Mouse (Mus musculus): ENCODE measurements around the gene Ctdspl. TPM values are rescaled to one million over a fixed set of nuclear protein-coding genes. Genes with fewer than 3 reads are reported as not detected.

Gene Ctdspl
- polyA plus RNA-seq, 1 experiment from 2014 or later, result 2.7 TPM

- H3K36me3 ChIP-seq, result no peaks in the 10 kb centered on the region
- WGBS (ENCODE audit: insufficient replicate concordance), result 43% methylated on average over 12 of the region's 12 CpGs
- no peak for ATAC-seq (ENCODE audit: low read depth)
- H3K9ac ChIP-seq, result no peak overlapping the region
- H3K9me3 ChIP-seq (replicated peaks), result no peaks in the 10 kb centered on the region
- H3K4me3 ChIP-seq (replicated peaks), result no peak overlapping the region
- H3K27ac ChIP-seq, result no peak overlapping the region
- H3K27me3 ChIP-seq, result peaks cover 3% of the 10 kb centered on the region; the same call in 1 of the 2 replicates
- no peak overlapping the region for H3K4me2 ChIP-seq
- H3K4me1 ChIP-seq (replicated peaks), result peaks cover 22% of the 10 kb centered on the region
- peak; percentile 25 for DNase-seq
Measured at GRCm38 (mm10) chr9:118920798-118921515, 5.3 kb upstream of the Ctdspl start.

GRCm38 (mm10) chr9:118921926-118922325, 4.3 kb upstream of the Ctdspl start:
- H3K4me2 ChIP-seq, result no peak overlapping the region
- H3K9ac ChIP-seq, result no peak overlapping the region
- DNase-seq (no peak), ATAC-seq (ENCODE audit: low read depth) (no peak)
- no peak overlapping the region for H3K4me3 ChIP-seq (replicated peaks)
- no peaks in the 10 kb centered on the region for H3K9me3 ChIP-seq (replicated peaks)
- H3K36me3 ChIP-seq, result no peaks in the 10 kb centered on the region
- H3K4me1 ChIP-seq (replicated peaks), result peaks cover 27% of the 10 kb centered on the region
- WGBS (ENCODE audit: insufficient replicate concordance), result 39% methylated on average over 2 of the region's 3 CpGs
- H3K27ac ChIP-seq, result no peak overlapping the region
- H3K27me3 ChIP-seq, result peaks cover 3% of the 10 kb centered on the region; the same call in 1 of the 2 replicates

DNA sequence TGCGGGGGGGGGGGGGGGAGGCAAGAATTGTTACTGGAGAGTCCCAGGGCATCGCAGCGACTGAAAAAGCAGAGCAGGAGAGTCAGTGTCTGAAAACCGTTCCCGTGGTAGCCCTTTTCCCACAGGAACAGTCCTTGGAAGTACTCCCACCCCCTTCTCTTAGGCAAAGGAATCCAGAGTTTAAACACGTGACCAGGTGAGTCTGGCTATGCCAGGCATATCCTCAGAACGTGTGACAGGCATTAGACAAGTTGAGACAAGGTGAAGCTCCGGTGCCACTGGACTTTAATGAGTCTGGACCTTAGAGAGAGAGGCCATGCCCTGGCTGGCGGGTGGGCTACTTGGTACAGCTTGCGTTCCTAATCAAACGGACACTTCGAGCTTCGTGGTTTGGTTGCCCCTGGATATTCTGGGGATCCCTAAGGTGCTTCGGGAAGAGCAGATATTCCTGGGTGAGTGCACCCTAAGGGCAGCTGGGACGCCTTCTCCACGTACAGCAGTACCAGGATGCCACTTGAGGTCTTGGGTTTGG, 1.6 kb upstream of the Ctdspl start:
- Histone ChIP-seq H3K27ac (no peak overlapping the region), H3K4me3 (replicated peaks) (peak overlapping the region; percentile 78), H3K9ac (peak overlapping the region; percentile 85), H3K27me3 (peaks cover 3% of the 10 kb centered on the region; the same call in 1 of the 2 replicates), H3K36me3 (no peaks in the 10 kb centered on the region), H3K4me1 (replicated peaks) (peaks cover 49% of the 10 kb centered on the region), H3K4me2 (peak overlapping the region; percentile 99), H3K9me3 (replicated peaks) (no peaks in the 10 kb centered on the region)
- WGBS (ENCODE audit: insufficient replicate concordance), result 24% methylated on average over 16 of the region's 16 CpGs
- no peak for DNase-seq
- ATAC-seq (ENCODE audit: low read depth), result 0 out of 2 replicates have a peak, but pooled peaks have one; percentile 0

DNA sequence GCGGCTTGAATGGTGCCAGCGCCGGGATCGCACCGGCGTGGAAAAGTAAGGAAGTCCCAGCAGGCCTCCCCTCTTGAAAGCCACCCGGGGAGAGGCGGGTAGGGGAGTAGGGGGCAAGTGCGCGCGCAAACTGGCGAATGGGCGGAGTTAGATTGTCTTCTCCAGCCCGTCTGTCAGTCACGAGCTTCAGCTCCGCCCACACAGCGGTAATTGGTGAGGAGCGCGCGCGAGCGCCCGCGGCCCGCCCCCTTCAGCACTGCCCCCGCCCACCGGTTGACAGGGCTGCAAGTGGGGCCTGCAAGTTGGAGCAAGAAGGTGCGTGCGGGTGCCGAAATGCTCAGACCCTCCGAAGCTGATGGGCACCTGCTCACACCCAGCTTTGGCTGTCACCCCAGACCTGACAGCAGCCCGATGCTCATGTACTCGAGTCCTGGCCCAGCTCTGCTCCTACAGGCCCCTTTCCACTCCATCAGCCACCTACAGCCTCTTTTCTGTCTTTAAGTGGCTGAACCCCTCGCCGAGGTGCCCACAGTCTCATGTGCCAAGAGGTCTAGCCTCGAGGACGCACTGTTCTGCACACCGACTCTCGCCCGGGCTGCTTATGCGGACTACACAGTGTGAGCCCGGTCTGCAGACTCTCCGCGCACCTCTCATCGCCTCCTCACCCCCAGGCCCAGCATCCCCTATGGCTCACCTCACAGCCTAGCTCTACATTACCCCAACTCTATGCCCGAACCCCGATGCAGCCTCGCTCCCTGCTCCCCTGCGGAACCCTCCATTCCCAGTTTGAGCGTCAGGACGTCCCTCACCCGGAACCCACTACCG, 755 bp upstream of the Ctdspl start:
- Histone ChIP-seq H3K9ac (peak overlapping the region; percentile 85), H3K27ac (peak overlapping the region; percentile 89), H3K9me3 (replicated peaks) (no peaks in the 10 kb centered on the region), H3K4me2 (peak overlapping the region; percentile 99), H3K4me3 (replicated peaks) (peak overlapping the region; percentile 78), H3K27me3 (no peaks in the 10 kb centered on the region), H3K4me1 (replicated peaks) (peaks cover 54% of the 10 kb centered on the region), H3K36me3 (0 out of 2 replicates have a peak, but pooled peaks cover 5% of the 10 kb centered on the region)
- peak; percentile 94 for DNase-seq
- ATAC-seq (ENCODE audit: low read depth), result peak; percentile 88
- WGBS (ENCODE audit: insufficient replicate concordance), result under 1% methylated on average over 53 of the region's 53 CpGs

DNA sequence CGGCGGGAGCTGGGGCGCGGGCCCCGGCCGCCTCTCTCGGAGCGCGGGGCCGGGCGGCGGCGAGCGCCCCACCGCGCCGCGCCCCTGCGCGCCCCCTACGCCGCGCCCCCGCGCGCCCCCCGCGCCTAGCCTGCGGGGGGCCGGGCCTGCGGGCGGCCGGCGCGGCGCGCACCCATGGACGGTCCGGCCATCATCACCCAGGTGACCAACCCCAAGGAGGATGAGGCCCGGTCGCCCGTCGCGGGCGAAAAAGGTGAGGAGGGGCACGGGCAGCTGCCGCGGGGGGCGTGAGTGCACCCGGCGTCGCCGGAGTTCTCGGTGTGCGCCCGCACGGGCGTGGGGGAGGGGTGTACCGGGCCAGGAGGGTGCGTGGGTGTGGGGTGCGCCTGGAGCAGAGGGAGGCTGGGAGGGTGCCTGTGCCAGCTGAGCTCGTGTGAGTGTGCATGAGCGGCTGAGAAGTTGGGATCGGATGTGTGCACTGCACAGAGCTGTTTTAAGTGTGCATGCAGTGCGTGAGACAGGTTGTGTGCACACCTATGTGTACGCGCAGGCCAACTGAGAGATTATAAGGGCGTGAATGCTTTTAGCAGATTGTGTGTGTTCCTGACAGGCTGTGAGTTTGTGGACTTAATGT, 552 bp downstream of the Ctdspl start:
- H3K4me2 ChIP-seq, result peak overlapping the region; percentile 99
- 2% methylated on average over 55 of the region's 68 CpGs for WGBS (ENCODE audit: insufficient replicate concordance)
- peaks cover 51% of the 10 kb centered on the region for H3K4me1 ChIP-seq (replicated peaks)
- H3K4me3 ChIP-seq (replicated peaks), result peak overlapping the region; percentile 78
- H3K27me3 ChIP-seq, result no peaks in the 10 kb centered on the region
- 0 out of 2 replicates have a peak, but pooled peaks cover 6% of the 10 kb centered on the region for H3K36me3 ChIP-seq
- H3K9me3 ChIP-seq (replicated peaks), result no peaks in the 10 kb centered on the region
- H3K9ac ChIP-seq, result peak overlapping the region; percentile 85
- no peak for ATAC-seq (ENCODE audit: low read depth)
- peak; percentile 18 for DNase-seq
- peak overlapping the region; percentile 89 for H3K27ac ChIP-seq

GRCm38 (mm10) chr9:118927501-118927900, 1.2 kb downstream of the Ctdspl start:
- peak overlapping the region; percentile 85 for H3K9ac ChIP-seq
- H3K27me3 ChIP-seq, result no peaks in the 10 kb centered on the region
- H3K4me1 ChIP-seq (replicated peaks), result peaks cover 51% of the 10 kb centered on the region
- peak overlapping the region; percentile 50; the same call in 1 of the 2 replicates for H3K27ac ChIP-seq
- no peaks in the 10 kb centered on the region for H3K9me3 ChIP-seq (replicated peaks)
- WGBS (ENCODE audit: insufficient replicate concordance), result 19% methylated on average over 8 of the region's 8 CpGs
- peak overlapping the region; percentile 78 for H3K4me3 ChIP-seq (replicated peaks)
- H3K36me3 ChIP-seq, result 0 out of 2 replicates have a peak, but pooled peaks cover 6% of the 10 kb centered on the region
- peak overlapping the region; percentile 99 for H3K4me2 ChIP-seq
- DNase-seq (no peak), ATAC-seq (ENCODE audit: low read depth) (no peak)

- Histone ChIP-seq H3K4me1 (replicated peaks) (peaks cover 51% of the 10 kb centered on the region), H3K36me3 (0 out of 2 replicates have a peak, but pooled peaks cover 6% of the 10 kb centered on the region), H3K27me3 (no peaks in the 10 kb centered on the region), H3K4me3 (replicated peaks) (peak overlapping the region; percentile 78), H3K4me2 (peak overlapping the region; percentile 99), H3K9me3 (replicated peaks) (no peaks in the 10 kb centered on the region), H3K9ac (peak overlapping the region; percentile 85; the same call in 1 of the 2 replicates), H3K27ac (no peak overlapping the region)
- ATAC-seq (ENCODE audit: low read depth) (no peak), DNase-seq (no peak)
- WGBS (ENCODE audit: insufficient replicate concordance), result 71% methylated on average over 2 of the region's 2 CpGs
Measured at GRCm38 (mm10) chr9:118928007-118928406, 1.8 kb downstream of the Ctdspl start.

DNA sequence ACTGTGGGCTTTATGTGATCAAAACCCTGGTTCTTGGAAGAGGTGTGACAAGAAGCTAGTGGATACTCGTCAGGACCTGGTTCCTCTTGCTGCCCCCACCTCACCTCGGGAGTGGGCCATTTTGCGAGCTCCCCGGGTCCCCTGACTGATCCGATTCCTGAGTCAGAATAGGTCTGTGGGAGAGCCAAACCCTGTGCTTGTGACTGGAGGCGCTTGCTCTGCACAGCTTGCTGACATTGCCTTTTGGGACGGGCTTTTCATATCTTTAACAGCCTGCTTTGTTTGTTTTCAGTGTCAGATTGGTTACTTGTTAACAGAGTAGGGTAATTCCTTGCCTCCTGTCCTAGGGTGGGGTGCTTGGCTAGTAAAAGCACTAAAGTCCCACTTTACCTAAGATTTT, 2.4 kb downstream of the Ctdspl start:
- H3K27me3 ChIP-seq, result no peaks in the 10 kb centered on the region
- 58% methylated on average over 7 of the region's 7 CpGs for WGBS (ENCODE audit: insufficient replicate concordance)
- ATAC-seq (ENCODE audit: low read depth), result no peak
- no peak overlapping the region for H3K27ac ChIP-seq
- H3K36me3 ChIP-seq, result 0 out of 2 replicates have a peak, but pooled peaks cover 6% of the 10 kb centered on the region
- H3K9ac ChIP-seq, result peak overlapping the region; percentile 85; the same call in 1 of the 2 replicates
- no peak overlapping the region for H3K4me3 ChIP-seq (replicated peaks)
- H3K4me2 ChIP-seq, result peak overlapping the region; percentile 99
- peaks cover 51% of the 10 kb centered on the region for H3K4me1 ChIP-seq (replicated peaks)
- no peaks in the 10 kb centered on the region for H3K9me3 ChIP-seq (replicated peaks)
- no peak for DNase-seq

- H3K36me3 ChIP-seq, result 0 out of 2 replicates have a peak, but pooled peaks cover 6% of the 10 kb centered on the region
Measured at GRCm38 (mm10) chr9:118930611-118931010, 4.4 kb downstream of the Ctdspl start.

DNA sequence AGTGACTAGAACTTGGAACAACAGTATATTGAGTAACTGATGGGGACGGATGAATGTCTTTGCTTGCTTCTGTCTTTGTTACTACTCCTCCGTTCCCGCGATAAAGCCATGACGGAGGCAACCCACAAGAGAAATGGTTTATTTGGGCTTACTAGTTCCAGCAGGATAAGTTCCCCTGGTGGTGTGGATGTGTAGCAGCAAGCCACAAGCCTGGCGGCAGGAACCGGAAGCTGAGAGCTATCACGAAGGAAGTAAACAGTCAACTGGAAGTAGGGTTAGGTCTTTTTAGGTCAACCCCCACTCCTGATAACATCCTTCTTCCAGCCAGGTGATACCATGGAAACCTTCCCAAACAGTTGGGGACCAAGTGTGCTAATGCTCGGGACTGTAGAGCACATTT, 7.5 kb downstream of the Ctdspl start:
- Histone ChIP-seq H3K4me3 (replicated peaks) (no peak overlapping the region), H3K9ac (no peak overlapping the region), H3K27me3 (no peaks in the 10 kb centered on the region), H3K9me3 (replicated peaks) (no peaks in the 10 kb centered on the region), H3K4me1 (replicated peaks) (peaks cover 16% of the 10 kb centered on the region; the same call in 1 of the 2 replicates), H3K4me2 (no peak overlapping the region), H3K36me3 (0 out of 2 replicates have a peak, but pooled peaks cover 6% of the 10 kb centered on the region), H3K27ac (no peak overlapping the region)
- no peak for DNase-seq
- WGBS (ENCODE audit: insufficient replicate concordance), result 73% methylated on average over 9 of the region's 9 CpGs
- ATAC-seq (ENCODE audit: low read depth), result no peak

More at GRCm38 (mm10) chr9:118930611-118931010, 4.4 kb downstream of the Ctdspl start:
- Histone ChIP-seq H3K27me3 (no peaks in the 10 kb centered on the region), H3K9ac (no peak overlapping the region), H3K27ac (no peak overlapping the region), H3K4me3 (replicated peaks) (no peak overlapping the region), H3K9me3 (replicated peaks) (no peaks in the 10 kb centered on the region), H3K4me2 (no peak overlapping the region), H3K4me1 (replicated peaks) (peaks cover 44% of the 10 kb centered on the region)
- ATAC-seq (ENCODE audit: low read depth) (no peak), DNase-seq (no peak)
- 68% methylated on average over 9 of the region's 9 CpGs for WGBS (ENCODE audit: insufficient replicate concordance)
